Mouse (Mus musculus) gonadal fat pad, adult 2 months (tissue): Measurements from ENCODE around the gene Gprin1. TPM values are rescaled to one million over a fixed set of nuclear protein-coding genes. Genes with fewer than 3 reads are reported as not detected.
"Not testable (repeated sequence)": the region's sequence is repeated elsewhere in the genome, so short reads cannot be mapped to it uniquely, and the experiment has no call there.

Experiments used
- DNase-seq: peaks from one replicate; pipeline ENCODE4 v3.0.0-alpha.2; 2012; ENCODE audit warnings: low read depth
- polyA plus RNA-seq: library from polyadenylated mRNA; depleted of rRNA; stranded (reverse); fragments of >200 nt; gene quantifications from 2 replicates; pipeline ENCODE4 v1.2.3, GENCODE M21; 2012; rRNA removed

The Gprin1 gene
- polyA plus RNA-seq = 0.11 and 0.27 TPM in 2 replicates

DNA sequence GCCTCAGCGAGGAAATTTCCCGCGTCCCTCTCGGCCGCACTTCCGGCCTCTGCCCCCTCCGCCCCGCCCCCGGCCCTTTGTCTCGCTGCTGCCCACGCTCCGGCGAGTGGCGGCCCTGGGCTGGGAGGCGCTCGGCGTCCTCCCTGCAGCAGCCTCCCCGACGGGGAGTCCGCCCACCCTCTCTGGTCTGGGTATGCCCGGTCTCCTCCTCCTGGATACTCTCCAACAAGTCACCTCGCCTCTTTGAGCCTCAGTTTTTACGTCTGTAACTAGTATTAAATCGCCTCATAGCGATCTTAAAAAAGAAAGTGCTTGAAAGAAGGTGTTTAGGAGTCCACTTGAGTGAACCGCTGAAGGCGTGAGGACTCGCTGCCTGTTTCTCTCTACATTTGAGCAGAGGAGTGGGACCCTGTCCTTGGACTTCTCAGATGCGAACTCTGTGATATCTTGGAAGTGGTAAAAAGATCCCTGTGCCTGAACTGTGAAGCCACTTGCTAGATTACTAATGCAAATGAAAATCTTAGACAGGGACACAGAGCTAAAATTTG is at the start of gene Gprin1:
Gene Gprin1 (minus strand): TSS at position 11 of the 548 bp plus-strand sequence.
- DNase-seq = no peak

DNA sequence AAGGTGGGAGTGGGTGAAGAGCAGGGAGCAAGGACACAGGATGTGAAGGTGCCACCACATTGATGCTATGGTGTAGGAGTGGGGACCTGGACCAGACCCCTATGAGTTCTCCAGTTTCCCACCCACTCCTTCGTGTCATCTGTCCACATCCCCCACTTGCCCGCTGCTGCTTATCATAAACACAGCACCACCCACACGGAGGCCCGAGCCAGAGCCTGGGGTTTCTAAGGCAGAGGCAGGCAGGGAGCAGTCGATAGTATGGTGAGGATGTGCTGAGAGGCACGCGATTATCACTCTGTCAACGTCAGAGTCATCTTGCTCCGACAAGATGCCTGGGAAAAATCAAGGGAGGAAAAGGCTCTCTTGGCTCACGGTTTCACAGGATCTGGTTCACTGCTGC is 49.1 kb upstream of the Gprin1 start:
- DNase-seq = no peak

DNA sequence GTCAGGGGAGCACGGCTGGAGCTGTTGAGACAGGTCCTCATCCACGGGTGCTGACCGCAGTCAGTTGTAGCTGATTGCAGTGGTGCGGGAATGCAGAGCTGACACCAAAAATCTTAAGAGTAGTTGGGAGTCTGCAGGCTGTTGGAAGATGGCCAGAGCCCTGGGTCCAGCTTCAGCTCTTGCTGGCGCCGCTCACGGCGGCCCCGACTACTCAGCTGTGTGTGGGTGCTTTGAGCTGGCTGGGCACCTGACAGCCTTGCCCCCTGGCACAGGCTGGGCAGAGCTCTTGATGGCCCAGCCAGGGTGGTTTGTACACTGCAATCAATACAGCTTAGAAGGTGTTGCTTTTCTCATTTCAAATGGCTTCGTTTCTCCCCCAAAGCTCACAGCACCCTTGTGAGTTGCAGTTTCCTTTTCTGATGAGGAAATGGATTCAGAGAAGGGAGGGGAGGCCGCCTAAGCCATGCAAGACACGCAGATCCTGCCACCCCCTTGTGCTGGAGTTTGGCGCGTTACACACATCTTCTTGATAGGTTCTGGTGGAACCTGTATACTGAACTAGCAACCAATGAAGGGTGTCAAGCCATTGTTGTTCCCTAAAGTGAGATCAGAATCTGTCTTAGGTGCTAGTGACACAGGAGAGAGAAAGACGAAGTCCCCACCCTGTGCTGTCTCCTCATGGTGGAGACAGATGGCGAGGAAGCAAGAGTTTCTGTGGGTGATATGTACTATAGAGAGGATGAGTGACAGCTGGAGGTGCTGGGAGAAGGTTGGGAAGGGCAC is 48.4 kb upstream of the Gprin1 start:
- DNase-seq = no peak

DNA sequence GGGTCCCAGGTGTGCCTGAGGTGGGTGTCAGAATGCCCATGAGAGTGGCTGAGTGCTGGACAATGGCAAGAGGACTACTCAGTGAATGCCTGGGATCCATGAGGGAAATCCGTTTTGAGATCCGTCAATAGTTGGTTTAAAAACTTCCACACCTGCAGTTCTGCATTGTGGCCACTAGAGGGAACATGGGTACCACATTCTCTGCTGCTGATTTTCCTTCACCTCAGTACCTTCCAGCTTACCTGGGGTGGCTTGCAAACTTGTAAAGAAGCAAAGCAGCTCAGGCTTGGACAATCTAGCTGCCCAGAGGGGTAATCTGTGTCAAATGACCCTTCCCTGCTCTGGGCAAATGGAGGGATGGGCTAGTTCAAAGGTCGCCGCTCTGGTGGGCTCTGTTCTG is 47.7 kb upstream of the Gprin1 start:
- no peak for DNase-seq

DNA sequence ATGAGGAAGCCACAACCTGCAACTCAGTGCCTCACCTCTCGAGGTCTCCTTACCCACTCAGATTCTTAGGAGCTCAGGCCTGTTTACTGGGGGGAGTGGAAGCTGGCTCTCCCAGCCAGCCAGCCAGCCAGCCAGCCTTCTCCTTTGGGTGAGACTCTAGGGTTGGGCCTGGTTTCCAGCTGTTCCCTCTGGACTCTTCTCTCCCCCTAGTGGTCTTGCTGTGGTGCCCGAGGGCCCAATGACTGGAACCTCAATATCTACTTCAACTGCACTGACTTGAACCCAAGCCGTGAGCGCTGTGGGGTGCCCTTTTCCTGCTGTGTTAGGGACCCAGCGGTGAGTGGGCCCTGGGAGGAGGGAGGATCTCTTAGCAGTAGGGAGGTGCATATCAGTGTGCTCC is 45.2 kb upstream of the Gprin1 start:
- no peak for DNase-seq

DNA sequence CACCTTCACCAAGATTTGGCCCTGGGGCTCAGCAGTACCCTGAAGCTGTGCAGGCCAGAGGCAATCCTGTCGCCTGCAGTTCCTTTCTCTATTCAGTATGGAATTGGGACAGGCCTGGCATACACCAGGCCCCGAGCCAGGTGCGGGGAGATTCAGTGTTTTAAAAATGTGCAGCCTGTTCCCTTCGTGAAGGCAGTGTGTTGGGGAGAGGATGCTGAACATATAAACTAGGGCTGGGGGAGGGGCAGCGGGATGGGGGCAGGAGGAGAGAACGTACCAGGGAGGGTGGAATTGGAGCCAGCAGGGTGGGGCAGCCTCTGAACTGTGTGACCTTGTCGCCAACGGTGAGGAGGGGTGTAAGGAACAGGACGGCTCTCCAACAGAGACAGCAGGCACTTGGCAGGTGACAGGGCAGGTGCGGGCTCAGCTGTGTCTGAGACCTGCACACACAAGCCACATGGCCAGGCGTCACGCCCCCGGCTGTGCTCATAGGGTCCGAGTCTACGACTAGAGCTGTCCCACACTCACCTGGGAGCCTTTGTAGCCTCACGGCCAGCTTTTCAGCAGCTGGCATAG is 44.4 kb upstream of the Gprin1 start:
- no peak for DNase-seq

DNA sequence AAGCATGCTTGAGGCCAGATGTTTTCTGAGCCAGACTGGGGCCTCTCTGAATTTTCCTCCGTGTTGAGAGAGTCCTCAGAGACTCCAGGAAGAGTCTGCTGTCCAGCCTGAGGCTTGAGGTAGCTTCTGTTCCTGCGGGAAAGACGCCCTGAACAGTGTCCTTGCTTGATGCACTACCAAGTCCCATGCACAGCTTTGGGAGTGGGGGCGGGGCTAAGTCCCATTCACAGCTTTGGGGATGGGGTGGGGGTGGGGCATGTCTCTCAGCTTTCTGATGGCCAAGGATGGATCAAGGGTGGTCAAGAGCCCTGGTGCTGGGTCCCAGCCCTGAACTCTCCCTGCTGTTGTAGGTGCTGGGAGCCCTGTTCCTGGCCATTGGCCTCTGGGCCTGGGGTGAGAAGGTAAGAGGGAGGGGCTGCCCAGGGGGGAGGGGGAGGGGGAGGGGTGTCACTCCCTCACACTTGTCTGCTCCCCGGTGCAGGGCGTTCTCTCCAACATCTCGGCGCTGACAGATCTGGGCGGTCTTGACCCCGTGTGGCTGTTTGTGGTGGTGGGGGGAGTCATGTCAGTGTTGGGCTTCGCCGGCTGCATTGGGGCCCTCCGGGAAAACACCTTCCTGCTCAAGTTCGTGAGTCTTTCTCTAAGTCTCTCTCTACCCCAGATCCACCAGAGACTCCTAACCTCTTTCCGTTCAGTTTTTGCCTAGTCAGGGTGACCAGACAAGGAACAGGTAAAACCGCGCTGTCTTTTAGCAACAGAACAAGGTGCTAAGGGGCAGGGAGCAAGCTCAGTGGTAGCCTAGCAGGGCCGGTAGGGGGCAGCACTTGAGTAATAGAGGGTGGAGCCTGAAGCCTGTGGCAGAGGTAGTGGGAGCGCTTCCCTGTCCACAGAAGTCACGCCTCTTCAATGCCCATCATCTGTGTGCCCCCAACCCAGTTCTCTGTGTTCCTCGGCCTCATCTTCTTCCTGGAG is 42.9 kb upstream of the Gprin1 start:
- no peak for DNase-seq

DNA sequence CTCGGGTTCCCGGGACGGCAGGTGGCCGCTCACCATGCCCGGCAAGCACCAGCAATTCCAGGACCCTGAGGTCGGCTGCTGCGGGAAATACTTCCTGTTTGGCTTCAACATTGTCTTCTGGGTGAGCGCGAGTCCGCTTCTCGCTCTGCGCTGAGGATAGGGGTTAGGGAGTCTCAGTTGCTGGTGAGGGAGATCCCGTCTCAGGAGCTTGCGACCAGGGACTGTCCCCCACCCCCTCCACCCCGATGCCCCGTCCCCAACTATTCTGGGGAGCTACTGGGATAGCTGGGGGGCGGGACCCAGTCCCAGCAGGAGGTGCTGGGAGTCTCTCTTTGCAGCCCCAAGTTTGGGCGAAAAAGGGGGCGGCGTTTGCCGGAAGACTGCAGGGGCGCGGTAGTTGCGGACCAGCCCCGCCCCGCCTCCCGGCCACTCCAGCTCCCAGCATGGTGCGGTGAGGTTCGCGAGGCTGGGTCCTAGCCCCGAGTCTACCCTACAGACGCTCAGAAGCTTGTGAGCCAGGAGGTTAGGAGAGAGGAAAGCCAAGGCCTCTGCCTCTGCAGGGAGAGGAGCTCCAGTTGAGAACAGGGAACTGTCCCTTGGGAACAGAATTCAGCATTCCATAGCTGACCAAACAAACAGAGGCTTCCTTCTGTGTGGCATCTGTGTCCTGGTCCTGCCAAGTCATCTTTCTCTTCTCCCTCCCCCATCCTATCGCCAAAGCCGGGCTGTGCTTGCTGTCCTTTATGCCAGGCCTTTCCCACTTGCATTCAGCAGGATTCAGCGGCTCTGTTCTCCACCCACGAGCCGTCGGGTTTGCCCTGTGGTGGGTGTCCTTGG is 40.1 kb upstream of the Gprin1 start:
- no peak for DNase-seq

DNA sequence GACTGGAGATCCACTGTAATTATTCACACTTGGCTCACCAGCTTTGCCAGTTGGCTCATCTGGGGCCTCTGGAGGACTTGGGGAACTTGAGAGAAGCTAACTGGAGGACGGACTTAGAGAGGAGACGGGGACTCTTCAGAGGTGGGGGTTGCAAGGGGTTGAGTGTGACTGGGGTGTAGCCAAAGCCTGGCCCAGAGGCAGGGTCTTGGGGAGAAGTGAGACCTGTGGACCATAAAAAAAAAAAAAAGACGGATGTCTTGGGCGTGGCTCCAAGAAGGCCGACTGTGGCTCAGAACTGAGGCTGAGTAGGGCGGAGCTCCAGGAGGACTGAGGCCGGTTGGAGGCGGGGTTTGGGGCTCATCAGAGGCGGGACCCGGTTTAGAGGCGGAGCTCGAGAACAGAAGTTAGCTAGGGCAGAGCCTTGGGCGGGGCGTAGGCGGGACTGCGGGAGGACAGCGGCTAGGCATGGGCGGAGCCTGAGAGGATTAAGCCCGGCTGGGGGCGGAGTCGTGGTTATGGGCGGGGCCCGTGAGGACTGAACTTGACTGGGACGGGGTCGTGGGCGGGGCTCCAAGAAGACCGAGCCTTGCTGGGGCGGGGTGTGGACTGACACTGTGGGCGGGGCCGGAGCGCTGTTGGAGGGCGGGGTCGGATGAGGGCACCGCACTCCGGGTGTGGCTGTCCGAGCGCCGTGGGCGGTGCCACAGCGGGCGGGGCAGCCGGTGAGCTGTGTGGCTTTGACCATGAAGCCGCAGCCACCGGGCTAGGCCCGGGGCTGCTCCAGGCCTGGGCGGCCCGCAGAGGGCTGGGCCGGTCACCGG is 39.3 kb upstream of the Gprin1 start, which contains the start of gene Tspan17:
Gene Tspan17 (plus strand): TSS at position 638 of the 821 bp plus-strand sequence.
- DNase-seq = peak; percentile 63

DNA sequence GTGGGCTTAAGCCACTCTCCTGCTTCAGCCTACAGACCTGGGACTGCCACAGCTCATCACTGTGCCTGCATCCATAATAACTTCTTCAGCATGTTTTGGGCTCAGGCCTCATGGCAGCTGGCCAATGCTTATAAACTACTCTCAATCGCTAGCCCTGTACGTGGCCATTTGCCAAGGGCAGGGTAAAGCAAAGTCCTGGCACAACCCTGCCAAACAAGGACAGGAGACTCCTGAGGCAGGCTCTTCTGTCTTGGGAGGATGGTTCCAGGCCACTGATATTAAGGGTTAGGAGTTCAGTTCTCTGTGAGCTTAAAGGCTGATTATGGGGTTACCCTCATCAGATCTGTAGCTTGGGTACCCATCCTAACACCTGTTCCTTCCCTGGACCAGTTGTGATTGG is 37.9 kb upstream of the Gprin1 start:
- DNase-seq = not testable (repeated sequence)

DNA sequence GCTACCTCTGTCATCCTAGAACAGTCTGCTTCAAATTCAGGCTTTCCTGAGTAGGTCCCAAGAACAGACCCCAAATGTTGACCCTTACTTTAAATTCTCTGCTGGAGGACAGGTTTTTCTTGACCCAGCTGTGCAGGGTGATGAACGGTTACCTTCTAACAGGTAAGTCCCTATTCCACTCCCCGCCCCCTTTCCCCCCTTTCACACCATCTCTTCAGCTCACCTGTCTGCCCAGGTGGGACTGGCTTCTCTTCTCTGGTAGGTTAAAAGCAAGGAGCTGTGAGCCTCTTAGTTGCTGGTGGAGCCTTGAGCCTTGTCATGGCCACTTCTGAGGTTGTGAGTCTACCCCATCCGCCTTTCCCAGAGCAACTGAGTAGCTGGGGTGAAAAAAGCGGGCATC is 34.0 kb upstream of the Gprin1 start, which contains the start of gene Eif4e1b:
Gene Eif4e1b (plus strand): TSS at position 301 of the 400 bp plus-strand sequence.
- DNase-seq = no peak

DNA sequence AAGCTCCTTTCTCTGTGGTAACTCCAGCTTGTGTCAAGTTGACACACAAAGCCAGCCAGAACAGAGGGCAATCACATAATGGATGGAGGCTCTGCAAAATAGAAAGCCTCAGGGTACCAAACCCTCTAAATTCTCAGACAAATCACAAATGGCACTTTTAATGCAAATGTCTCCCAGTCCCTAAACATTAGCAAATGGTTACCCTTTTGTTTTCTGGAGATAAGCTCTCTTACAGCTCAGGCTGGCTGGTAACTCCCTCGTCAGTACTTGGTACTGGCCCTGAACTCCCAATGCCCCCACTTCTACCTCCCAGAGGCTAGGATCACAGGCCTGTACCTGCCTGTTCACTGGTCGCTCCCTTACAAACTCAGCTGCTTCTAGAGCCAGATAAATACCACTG is 33.6 kb upstream of the Gprin1 start:
- no peak for DNase-seq

DNA sequence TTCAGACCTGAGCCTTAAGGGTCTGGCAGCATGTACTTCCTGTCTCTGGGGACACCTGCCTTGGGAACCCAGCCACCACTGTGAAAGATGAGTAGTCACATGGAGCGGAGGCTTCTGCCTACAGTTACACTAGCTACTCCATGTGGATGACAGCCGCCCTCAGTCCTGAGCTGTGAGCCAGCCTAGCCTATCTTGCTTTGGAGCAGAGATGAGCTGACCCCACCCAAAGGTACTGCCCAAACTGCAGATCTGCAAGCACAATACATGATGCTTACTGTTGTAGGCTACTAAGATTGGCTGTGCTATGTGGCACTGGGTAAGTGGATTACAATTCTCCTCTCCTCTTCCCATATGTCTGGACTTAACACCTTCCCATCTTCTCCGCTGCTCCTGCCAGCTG is 31.4 kb upstream of the Gprin1 start:
- DNase-seq = no peak

DNA sequence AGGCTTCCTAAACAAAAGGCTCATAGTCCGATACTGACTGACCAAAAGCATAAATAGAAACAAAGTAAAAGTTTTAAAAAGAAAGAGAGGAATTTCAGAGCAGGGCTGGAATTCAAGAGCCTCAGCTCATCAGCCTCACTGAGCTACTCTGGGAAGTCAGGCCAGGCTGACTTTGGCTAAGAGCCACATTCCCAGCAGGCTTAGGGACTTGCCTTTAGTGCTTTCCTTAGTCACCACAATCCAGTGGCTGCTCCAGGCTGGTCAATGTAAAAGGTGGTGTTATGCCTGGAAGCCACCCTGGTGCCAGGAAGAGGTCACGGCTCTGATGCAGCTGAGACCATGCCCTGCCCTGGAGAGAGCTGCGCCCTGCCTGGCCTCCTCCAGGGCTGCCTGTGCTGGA is 30.9 kb upstream of the Gprin1 start:
- DNase-seq = no peak

DNA sequence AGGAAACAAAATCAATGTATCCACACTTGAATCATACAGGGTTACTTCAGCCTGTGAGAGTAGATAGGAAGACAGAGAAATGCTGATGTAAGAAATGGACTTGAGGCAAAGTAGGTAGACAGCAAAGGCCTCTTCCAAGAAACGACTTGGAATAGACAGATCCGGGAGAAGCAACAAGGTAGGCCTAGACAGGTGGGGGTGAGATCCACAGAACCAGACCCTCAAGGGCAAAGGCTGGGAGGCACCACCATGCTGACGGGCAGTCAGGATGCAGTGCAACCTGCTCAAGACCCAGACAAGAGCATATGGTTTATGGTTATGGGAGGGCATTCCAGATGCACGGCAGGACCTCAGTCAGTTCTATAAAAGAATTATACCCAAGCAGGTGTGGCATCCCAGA is 17.3 kb upstream of the Gprin1 start:
- no peak for DNase-seq

DNA sequence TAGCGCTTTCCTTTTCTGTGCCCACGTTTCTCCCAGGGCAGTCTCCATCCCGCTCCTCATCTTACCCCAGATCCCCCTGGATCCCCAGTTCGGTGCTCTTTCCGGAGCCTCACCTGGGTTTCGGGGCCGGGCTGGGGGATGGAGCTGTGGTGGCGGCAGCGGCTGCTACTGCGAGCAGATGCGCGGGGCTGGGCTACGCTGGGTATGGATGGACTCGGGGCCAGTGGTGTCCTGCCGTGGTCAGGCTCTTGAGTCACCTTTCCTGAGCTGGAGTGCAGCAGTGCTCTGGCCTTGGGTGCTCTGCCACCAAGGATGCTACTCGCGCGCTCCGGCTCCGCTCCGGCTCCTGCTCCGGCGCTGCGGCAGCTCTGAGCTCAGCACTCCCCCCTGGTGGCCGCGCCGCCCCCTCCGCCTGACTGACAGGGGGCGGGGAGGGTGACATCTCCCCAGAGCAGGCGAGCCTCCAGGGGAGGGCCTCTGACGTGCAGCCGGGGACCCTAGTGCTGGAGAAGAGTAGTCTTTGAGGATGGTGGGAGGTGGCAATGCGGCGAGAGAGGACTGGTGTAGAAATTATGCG is 16.6 kb upstream of the Gprin1 start, which contains the start of gene Sncb:
Gene Sncb (minus strand): TSS at position 404 of the 577 bp plus-strand sequence.
- no peak for DNase-seq

DNA sequence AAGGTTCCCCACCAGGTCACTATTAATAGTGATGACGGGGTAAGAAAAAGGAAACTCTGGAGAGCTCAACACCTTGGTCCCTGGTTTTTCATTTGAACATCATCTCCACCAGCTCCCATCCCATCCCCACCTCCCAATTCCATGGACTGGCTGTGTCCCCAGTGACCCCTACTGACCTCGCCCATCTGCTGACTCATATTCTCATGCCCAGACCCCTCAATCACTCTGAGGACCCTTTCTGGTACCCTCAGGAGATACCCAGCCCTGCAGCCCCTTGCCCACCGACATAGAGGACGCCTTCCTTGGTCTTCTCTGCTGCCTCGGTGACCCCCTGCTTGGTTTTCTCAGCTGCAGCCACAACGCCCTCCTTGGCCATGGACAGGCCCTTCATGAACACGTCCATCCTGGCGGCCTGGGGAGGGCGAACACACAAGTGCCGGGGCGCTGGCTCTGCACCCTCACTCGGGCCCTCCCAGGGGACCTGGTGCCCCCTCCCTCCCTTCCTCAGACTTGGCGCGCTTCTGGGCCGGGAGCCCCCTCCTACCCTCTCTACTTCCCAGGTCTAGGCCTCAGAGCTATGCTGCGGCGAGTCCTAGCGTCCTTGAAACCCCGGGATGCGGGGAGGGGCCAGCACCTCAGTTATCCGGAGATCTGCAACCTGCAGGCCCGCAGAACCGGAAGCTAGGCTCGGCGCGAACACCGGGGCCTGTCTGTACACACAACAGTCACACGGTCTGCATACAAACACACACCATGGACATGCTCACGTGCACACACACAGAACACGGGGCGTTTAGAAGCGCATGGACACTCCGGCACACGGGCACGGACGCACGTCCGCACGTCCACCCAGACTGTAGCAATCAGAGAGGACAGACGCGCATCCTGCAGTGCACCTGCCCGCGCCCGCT is 15.9 kb upstream of the Gprin1 start:
- DNase-seq = no peak

DNA sequence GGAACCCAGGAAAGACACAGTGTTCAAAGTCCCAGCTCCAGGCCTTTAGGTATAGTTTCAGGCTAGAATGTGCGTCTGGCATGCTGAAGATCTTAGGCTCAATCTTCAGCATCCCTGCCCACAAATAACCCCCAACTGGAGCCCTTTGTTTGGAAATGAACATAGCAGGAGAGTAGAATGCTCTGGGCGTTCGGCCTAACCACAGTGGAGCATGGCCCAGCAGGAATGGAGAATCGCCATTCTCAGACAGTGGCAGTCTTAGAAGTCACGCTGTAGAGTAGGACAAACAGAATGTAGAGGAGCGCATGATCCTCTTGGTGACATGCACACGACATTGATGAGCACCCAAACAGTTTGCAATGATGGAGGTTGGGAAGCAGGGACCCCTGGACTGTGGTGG is 11.2 kb upstream of the Gprin1 start:
- DNase-seq = no peak
